Mouse (Mus musculus) kidney, postnatal 0 days (tissue): ENCODE results near the gene Dnase2a. TPM values are rescaled to one million over a fixed set of nuclear protein-coding genes. Genes with fewer than 3 reads are reported as not detected.
A peak's percentile ranks its signal among the peaks of the same experiment; 100 is the strongest.

Experiments
- ATAC-seq: fragments of 200-750 bp; cut with Nextera tagmentation; replicated peaks from 2 replicates; pipeline ENCODE4 v1.8.0; 2017; ENCODE audit warnings: low read depth, moderate number of reproducible peaks, moderate TSS enrichment, moderate library complexity; ENCODE audit not compliant: low FRiP score
- DNase-seq: peaks from one replicate; pipeline ENCODE4 v3.0.0-alpha.2; 2016; ENCODE audit warnings: low spot score
- H3K27ac ChIP-seq: fragments of 300-500 bp; sonication (generic); 2 replicates; pipeline ENCODE4 v1.5.1; 2014; ENCODE audit warnings: mild to moderate bottlenecking
- H3K27me3 ChIP-seq: fragments of 300-500 bp; sonication (generic); 2 replicates; pipeline ENCODE4 v1.6.1; 2014; ENCODE audit warnings: low read length, mixed read lengths; ENCODE audit not compliant: insufficient read depth
- H3K36me3 ChIP-seq: fragments of 300-500 bp; sonication (generic); 2 replicates; pipeline ENCODE4 v1.6.1; 2014; ENCODE audit warnings: low read length, mixed read lengths; ENCODE audit not compliant: insufficient read depth
- H3K4me1 ChIP-seq: fragments of 300-500 bp; sonication (generic); replicated peaks from 2 replicates; pipeline ENCODE4 v1.6.1; 2014; ENCODE audit warnings: antibody characterized with exemption, low read length, mixed read lengths; ENCODE audit not compliant: insufficient read depth
- H3K4me2 ChIP-seq: fragments of 300-500 bp; sonication (generic); 2 replicates; pipeline ENCODE4 v1.6.1; 2014; ENCODE audit warnings: mild to moderate bottlenecking, low read length, moderate library complexity, mixed read lengths
- H3K4me3 ChIP-seq: fragments of 300-500 bp; sonication (generic); replicated peaks from 2 replicates; pipeline ENCODE4 v1.5.1; 2014; ENCODE audit warnings: low read depth, low read length
- H3K9ac ChIP-seq: fragments of 300-500 bp; sonication (generic); 2 replicates; pipeline ENCODE4 v1.6.1; 2014; ENCODE audit warnings: low read depth, low read length
- H3K9me3 ChIP-seq: fragments of 300-500 bp; sonication (generic); replicated peaks from 2 replicates; pipeline ENCODE4 v1.6.1; 2016; ENCODE audit warnings: low read length, inconsistent platforms, mixed read lengths
- CTCF ChIP-seq: IDR thresholded peaks from 2 replicates; pipeline ENCODE4 v1.5.1; 2016; ENCODE audit warnings: antibody characterized with exemption, low read depth, mild to moderate bottlenecking, moderate library complexity
- WGBS: fragments of 180-500 bp; shearing (Covaris S2); extraction: QIAGEN DNeasy Blood & Tissue Kit; methylation state at CpG from one replicate; pipeline ENCODE4 v1.1.7; 2014; 5-methylcytosine and 5-hydroxymethylcytosine counted together
- polyA plus RNA-seq: library from polyadenylated mRNA; unstranded; fragments of >200 nt; fragmentation: Nextera tagmentation; extraction: Ambion mirVana; gene quantifications from 2 replicates; pipeline ENCODE4 v1.2.1, GENCODE M21; 2015

Dnase2a gene
- polyA plus RNA-seq, 1 experiment from 2014 or later = 13.2 TPM

DNA sequence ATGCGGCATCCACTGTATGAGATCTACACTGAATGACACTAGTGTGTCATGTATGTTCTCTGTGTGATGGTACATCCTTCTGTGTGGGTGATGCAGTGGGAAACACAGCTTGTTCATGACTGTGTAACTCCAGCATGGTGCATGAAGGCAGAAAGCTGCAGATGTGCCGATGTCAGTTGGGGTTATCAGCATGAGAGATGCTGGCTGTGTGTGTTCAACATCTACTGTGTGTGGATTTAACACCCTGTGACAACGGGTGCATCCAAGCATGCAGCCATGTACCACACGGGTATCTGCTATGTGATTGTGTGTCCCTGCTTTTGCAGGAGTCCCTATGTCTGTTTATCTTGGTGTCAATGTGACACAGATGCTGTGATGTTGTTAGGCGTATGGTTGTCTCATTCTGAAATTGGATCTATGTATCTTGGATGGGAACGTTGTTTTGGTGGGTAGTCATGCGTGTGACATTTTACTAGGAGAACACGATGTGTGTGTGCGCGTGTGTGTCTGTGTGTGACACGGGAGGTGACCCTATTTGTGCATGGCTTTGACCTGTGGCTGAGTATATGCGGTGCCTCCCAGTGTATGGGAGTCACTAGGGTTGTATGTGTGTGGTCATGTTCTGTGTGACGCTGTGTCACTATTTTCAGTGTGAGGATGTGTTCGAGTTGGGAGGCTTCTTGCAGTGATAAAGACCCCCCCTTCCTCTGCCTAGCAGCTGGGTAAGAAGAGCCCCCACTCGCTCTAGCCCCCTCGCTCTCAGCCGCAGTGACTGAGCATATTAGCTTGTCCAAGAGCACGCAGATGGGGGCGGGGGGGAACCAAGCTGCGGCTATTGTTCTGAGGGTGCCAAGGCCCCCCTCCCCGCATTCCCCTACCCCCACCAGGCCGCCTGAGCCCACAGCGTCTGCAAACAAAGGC lies 27.9 kb downstream of the Dnase2a start:
- DNase-seq (no peak), ATAC-seq (no peak)
- no peak for TF ChIP-seq CTCF
- Histone ChIP-seq H3K4me2 (peak overlapping the region; percentile 67), H3K9ac (no peak overlapping the region), H3K27me3 (peaks cover 45% of the 10 kb centered on the region), H3K9me3 (no peaks in the 10 kb centered on the region), H3K36me3 (no peaks in the 10 kb centered on the region), H3K4me3 (peak overlapping the region; percentile 33; the same call in 1 of the 2 replicates), H3K4me1 (peaks cover 5% of the 10 kb centered on the region; the same call in 1 of the 2 replicates), H3K27ac (no peak overlapping the region)
- 21% methylated on average over 22 of the region's 23 CpGs for WGBS

DNA sequence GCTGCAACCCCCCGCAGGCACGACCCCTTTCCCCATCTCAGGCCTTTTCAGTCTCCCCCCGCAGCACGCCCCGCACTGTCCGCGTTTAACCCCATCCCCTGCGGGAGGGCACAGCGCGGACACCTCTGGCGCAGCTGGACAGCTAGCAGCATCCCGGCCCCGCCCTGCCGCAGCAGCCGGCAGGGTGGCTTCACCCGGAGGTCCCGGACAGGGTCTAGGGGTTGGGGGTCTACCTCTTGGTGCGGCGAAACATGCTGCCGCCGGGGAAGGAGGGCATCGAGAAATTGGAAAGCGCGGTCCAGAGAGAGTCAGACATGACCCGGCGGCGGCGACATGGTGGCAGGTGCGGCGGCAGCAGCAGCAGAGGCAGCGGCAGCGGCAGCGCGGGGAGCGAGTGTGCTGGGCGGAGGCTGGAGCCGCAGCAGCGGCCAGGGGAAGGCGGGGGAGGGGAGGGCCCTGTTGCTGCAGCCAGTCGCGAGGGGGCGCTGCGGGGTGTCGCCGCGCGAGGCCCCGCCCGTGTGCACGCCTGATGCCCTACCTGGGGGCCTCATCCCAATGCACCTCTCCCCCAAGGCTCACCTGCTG lies 28.7 kb downstream of the Dnase2a start, which contains the start of gene Mast1:
Gene Mast1 (minus strand): TSS at position 398 of the 585 bp plus-strand sequence.
- Histone ChIP-seq H3K4me3 (peak within 1 kb of the TSS; percentile 33), H3K4me1 (peaks cover 5% of the 10 kb centered on the region; the same call in 1 of the 2 replicates), H3K9me3 (no peaks in the 10 kb centered on the region), H3K27me3 (peaks cover 45% of the 10 kb centered on the region), H3K36me3 (no peaks in the 10 kb centered on the region), H3K4me2 (peak within 1 kb of the TSS; percentile 67), H3K9ac (no peak within 1 kb of the TSS), H3K27ac (no peak within 1 kb of the TSS)
- DNase-seq (peak; percentile 69), ATAC-seq (0 out of 2 replicates have a peak, but pooled peaks have one; percentile 8)
- peak; percentile 60 for TF ChIP-seq CTCF
- under 1% methylated on average over 50 of the region's 50 CpGs for WGBS

DNA sequence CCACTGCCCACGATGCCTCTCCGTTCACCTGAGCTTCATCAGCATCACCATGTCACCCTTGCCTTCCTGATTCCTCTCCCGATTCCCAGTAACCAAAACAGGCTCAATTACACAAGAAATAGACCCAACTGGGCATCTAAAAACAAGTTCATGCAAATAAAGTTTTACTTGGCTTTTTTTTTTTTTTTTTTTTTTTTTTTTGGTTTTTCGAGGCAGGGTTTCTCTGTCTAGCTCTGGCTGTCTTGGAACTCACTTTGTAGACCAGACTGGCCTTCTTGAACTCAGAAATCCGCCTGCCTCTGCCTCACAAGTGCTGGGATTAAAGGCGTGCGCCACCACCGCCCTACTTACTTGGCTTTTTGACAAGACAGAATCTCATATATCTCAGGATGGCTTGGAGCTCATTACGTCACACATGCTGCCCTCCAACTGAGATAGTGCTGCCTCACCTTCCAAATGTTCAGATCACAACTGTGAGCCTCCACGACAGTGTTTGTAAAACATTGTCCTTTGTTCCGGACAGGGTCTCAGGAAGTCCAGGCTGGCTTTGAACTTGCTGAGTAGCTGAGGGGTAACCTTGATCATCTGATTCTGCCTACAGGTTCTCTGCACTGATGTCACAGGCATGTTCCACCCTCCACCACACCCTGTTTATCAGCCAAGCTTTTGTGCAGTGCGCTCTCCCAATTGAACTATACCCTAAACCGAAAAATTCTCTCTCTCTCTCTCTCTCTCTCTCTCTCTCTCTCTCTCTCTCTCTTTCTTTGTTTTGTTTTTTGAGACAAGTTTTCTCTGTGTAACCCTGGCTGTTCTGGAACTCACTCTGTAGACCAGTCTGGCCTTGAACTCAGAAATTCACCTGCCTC lies 29.5 kb downstream of the Dnase2a start:
- no peak for ATAC-seq
- DNase-seq = no peak
- H3K36me3 ChIP-seq = no peaks in the 10 kb centered on the region
- H3K4me1 ChIP-seq = peaks cover 5% of the 10 kb centered on the region; the same call in 1 of the 2 replicates
- H3K9me3 ChIP-seq = no peaks in the 10 kb centered on the region
- H3K4me2 ChIP-seq = peak overlapping the region; percentile 67; the same call in 1 of the 2 replicates
- TF ChIP-seq CTCF = no peak; the same call in 1 of the 2 replicates
- no peak overlapping the region for H3K27ac ChIP-seq
- peak overlapping the region; percentile 33; the same call in 1 of the 2 replicates for H3K4me3 ChIP-seq
- no peak overlapping the region for H3K9ac ChIP-seq
- H3K27me3 ChIP-seq = peaks cover 45% of the 10 kb centered on the region
- 59% methylated on average over 13 of the region's 13 CpGs for WGBS

DNA sequence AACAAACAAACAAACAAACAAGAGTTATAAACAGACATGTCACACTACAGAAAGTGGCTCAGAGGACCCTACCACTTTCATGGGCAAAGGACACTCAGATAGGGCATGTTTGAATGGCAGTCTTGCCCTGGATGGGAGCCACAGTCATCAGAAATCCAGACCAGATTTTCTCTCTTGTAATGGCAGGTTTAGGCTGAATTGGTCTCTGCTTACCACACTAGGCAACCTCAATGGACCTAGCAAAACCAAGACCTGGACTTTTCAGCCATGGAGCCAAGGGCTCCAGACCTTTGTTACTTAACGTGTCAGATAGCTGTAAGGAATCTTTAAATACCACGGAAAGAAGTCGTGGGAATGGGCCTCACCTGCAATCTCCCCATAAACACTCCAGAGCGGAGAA lies 35.3 kb downstream of the Dnase2a start:
- H3K27me3 ChIP-seq = peaks cover 46% of the 10 kb centered on the region
- WGBS = 7% methylated on average over 4 of the region's 4 CpGs
- no peaks in the 10 kb centered on the region for H3K36me3 ChIP-seq
- 0 out of 2 replicates have a peak, but pooled peaks cover 6% of the 10 kb centered on the region for H3K4me1 ChIP-seq
- TF ChIP-seq CTCF = no peak
- H3K9me3 ChIP-seq = no peaks in the 10 kb centered on the region
- ATAC-seq (no peak), DNase-seq (no peak)
- H3K4me3 ChIP-seq = no peak overlapping the region
- H3K4me2 ChIP-seq = no peak overlapping the region
- H3K27ac ChIP-seq = no peak overlapping the region
- H3K9ac ChIP-seq = no peak overlapping the region

DNA sequence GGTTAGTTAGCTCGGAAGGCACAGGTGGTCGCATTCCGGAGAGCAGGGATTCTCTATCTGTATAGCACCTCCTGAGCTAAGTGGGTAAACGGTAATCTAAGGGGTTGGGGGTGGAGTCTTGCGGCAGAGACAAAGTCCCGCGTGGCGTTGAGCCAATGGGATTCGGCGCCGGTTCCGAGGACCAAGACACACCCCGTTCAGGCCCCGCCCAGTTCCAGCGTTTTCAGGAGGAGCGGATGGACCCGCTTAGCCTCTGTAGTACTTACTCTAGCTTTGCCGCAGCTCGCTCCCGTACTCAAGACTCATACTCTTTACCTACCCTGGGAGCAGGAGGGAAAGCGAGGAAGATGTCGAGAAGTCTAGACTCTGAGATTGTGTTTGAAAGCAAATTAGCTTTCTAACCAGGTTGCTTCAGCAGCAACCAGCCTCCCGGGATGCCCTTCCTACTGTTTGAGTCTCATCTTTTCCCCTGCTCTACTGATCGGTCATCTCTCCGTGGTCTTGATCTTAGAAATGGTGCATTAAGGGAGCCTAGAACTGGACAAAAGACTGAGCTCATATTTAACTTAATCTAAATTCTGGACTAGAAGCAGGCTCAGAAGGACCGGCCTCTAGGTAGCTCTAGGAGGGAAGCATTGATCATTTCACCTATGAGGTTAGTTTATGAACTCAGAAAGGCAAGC lies 36.3 kb downstream of the Dnase2a start:
- Histone ChIP-seq H3K27me3 (peaks cover 42% of the 10 kb centered on the region), H3K4me3 (no peak overlapping the region), H3K9ac (no peak overlapping the region), H3K9me3 (no peaks in the 10 kb centered on the region), H3K4me1 (0 out of 2 replicates have a peak, but pooled peaks cover 6% of the 10 kb centered on the region), H3K4me2 (peak overlapping the region; percentile 11; the same call in 1 of the 2 replicates), H3K36me3 (no peaks in the 10 kb centered on the region), H3K27ac (no peak overlapping the region)
- DNase-seq (no peak), ATAC-seq (no peak; the same call in 1 of the 2 replicates)
- 3% methylated on average over 26 of the region's 26 CpGs for WGBS
- TF ChIP-seq CTCF = no peak
